Mouse (Mus musculus) liver, embryonic 14 days (tissue): Measurements from ENCODE around the gene Spns3. TPM values are rescaled to one million over a fixed set of nuclear protein-coding genes. Genes with fewer than 3 reads are reported as not detected.

Experiments
- polyA plus RNA-seq: library from polyadenylated mRNA; depleted of rRNA; stranded (reverse); fragments of >200 nt; gene quantifications from 2 replicates; pipeline ENCODE4 v1.2.3, GENCODE M21; 2012; rRNA removed

The Spns3 gene
- polyA plus RNA-seq, result 1.1 and 1.3 TPM in 2 replicates

GRCm38 (mm10) chr11:72550134-72550988 is at the start of gene Spns3:
Gene Spns3, minus strand, starts transcription at chr11:72550506.

DNA sequence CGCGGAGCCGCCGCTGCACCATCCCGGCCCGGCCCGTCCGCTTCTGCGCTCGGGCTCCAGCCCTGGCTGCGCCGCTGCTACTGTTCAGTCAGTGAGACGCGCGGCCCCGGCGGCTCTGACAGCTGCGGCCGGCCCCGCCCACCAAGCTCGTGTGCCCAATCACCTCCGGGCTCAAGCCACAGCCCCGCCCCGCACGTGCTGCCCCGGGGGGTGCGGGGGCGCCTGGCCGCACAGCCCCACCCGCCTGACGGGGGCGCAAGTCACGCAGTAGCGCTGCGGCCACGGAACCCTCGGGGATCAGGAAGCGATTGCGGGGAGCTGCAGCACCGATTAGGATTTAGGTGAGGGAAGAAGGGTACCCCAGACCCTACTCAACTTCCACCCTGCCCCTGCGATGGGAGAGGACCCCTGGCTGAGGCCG is 60.4 kb downstream of the Spns3 start, which contains the start of gene Spns2:
TSS of gene Spns2 (minus strand) at position 24 of the 421 bp plus-strand sequence.

Other genes with a start within 250 kb of the Spns3 start
- gene Xaf1, start 248.9 kb downstream of the Spns3 start, polyA plus RNA-seq, result 2.6 and 3.7 TPM in 2 replicates
- gene Fbxo39, start 236.1 kb downstream of the Spns3 start, polyA plus RNA-seq, result not detected in 2 replicates
- gene Tekt1, start 188.1 kb downstream of the Spns3 start, polyA plus RNA-seq, result 0.01 and 0.05 TPM in 2 replicates
- 1.0 and 1.3 TPM in 2 replicates for gene Smtnl2, start 138.8 kb downstream of the Spns3 start, polyA plus RNA-seq
- 0.14 and 0.15 TPM in 2 replicates for gene Ggt6, start 115.0 kb downstream of the Spns3 start, polyA plus RNA-seq
- gene Mybbp1a, start 109.2 kb downstream of the Spns3 start, polyA plus RNA-seq, result 57.0 and 61.2 TPM in 2 replicates
- gene Spns2, start 60.6 kb downstream of the Spns3 start, polyA plus RNA-seq, result 7.0 and 10.1 TPM in 2 replicates
- gene Ube2g1, start 56.8 kb upstream of the Spns3 start, polyA plus RNA-seq, result 8.5 and 9.6 TPM in 2 replicates
- gene Ankfy1, start 139.5 kb upstream of the Spns3 start, polyA plus RNA-seq, result 9.7 and 12.4 TPM in 2 replicates
- 1.9 and 2.4 TPM in 2 replicates for gene Cyb5d2, start 245.6 kb upstream of the Spns3 start, polyA plus RNA-seq
- gene Zzef1, start 245.7 kb upstream of the Spns3 start, polyA plus RNA-seq, result 4.7 and 5.7 TPM in 2 replicates